Mouse (Mus musculus): ENCODE measurements around the gene Grik1. TPM values are rescaled to one million over a fixed set of nuclear protein-coding genes. Genes with fewer than 3 reads are reported as not detected.

Grik1 gene
- polyA plus RNA-seq, 1 experiment: 0.02 TPM

DNA sequence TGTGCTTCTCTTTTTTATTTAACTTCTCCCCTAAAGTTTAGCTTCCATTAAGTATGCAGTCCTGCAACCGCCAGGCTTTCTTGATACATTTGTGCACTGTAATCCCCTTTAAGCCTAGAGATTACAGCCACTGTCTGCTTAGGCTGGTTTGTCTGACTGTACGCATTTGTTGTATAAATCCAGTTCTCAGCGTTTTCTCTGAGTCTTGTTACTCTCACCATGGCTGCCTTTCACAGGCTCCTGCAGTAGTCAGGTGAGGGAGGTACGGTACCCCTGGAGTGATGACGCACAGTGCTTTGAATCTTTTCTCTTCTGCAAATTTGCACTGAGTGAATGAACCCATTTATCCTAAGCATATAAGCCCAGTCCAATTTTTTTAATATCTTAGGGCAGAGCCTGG lies 39.0 kb downstream of the Grik1 start:
- Histone ChIP-seq H3K27ac (ENCODE audit: insufficient read depth, low read length) (no peak overlapping the region), H3K27me3 (ENCODE audit: control insufficient read depth, insufficient read depth, low read length) (no peaks in the 10 kb centered on the region), H3K36me3 (ENCODE audit: control insufficient read depth, insufficient read depth, low read length) (no peaks in the 10 kb centered on the region), H3K4me3 (ENCODE audit: extremely low read depth, insufficient read depth, insufficient read length) (no peak overlapping the region), H3K4me1 (ENCODE audit: control insufficient read depth, insufficient read depth, insufficient read length) (no peaks in the 10 kb centered on the region)
- TF ChIP-seq POLR2A (IDR thresholded peaks at IDR 0.05; ENCODE audit: low read depth, low read length) (no peak), CTCF (IDR thresholded peaks at IDR 0.05; ENCODE audit: extremely low read depth, insufficient read depth, insufficient read length, insufficient replicate concordance) (no peak)
- WGBS: 87% methylated on average over 5 of the region's 5 CpGs
- no peak for DNase-seq (ENCODE audit: low read depth in 1 of 2, low spot score in 2 of 2)

DNA sequence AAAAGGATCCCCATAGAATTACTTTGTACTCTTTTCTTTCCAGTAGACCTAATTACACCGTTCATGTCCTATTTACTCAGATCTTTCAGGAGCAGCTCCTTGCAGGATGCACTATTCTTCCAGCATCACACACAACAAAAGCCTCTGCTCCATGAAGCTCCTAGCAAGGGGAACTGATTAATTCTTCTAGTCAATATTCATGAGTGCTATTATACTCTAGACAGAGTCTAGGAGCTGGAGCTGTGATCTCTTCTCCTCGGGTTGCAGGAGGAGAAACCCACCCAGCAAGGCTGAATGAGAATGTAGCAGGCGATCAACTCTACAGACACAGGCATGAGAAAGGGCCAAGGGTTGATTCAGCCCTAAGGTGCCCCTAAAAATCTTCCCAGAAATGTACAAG lies 40.2 kb downstream of the Grik1 start:
- Histone ChIP-seq H3K27ac (ENCODE audit: insufficient read depth, low read length) (no peak overlapping the region), H3K4me1 (ENCODE audit: control insufficient read depth, insufficient read depth, insufficient read length) (no peaks in the 10 kb centered on the region), H3K4me3 (ENCODE audit: extremely low read depth, insufficient read depth, insufficient read length) (no peak overlapping the region), H3K27me3 (ENCODE audit: control insufficient read depth, insufficient read depth, low read length) (no peaks in the 10 kb centered on the region), H3K36me3 (ENCODE audit: control insufficient read depth, insufficient read depth, low read length) (no peaks in the 10 kb centered on the region)
- WGBS: 76% methylated on average over 3 of the region's 3 CpGs
- no peak for DNase-seq (ENCODE audit: low read depth in 1 of 2, low spot score in 2 of 2)
- TF ChIP-seq POLR2A (IDR thresholded peaks at IDR 0.05; ENCODE audit: low read depth, low read length) (no peak), CTCF (IDR thresholded peaks at IDR 0.05; ENCODE audit: extremely low read depth, insufficient read depth, insufficient read length, insufficient replicate concordance) (no peak)

GRCm38 (mm10) chr16:88247586-88247985 lies 42.5 kb downstream of the Grik1 start:
- no peak overlapping the region for H3K27ac ChIP-seq (ENCODE audit: insufficient read depth, low read length)
- H3K27me3 ChIP-seq (ENCODE audit: control insufficient read depth, insufficient read depth, low read length): no peaks in the 10 kb centered on the region
- no peak overlapping the region for H3K4me3 ChIP-seq (ENCODE audit: extremely low read depth, insufficient read depth, insufficient read length)
- H3K36me3 ChIP-seq (ENCODE audit: control insufficient read depth, insufficient read depth, low read length): no peaks in the 10 kb centered on the region
- DNase-seq (ENCODE audit: low read depth in 1 of 2, low spot score in 2 of 2): no peak
- WGBS: 78% methylated on average over 3 of the region's 3 CpGs
- no peak for TF ChIP-seq CTCF (IDR thresholded peaks at IDR 0.05; ENCODE audit: extremely low read depth, insufficient read depth, insufficient read length, insufficient replicate concordance)
- no peak for TF ChIP-seq POLR2A (IDR thresholded peaks at IDR 0.05; ENCODE audit: low read depth, low read length)
- H3K4me1 ChIP-seq (ENCODE audit: control insufficient read depth, insufficient read depth, insufficient read length): no peaks in the 10 kb centered on the region

DNA sequence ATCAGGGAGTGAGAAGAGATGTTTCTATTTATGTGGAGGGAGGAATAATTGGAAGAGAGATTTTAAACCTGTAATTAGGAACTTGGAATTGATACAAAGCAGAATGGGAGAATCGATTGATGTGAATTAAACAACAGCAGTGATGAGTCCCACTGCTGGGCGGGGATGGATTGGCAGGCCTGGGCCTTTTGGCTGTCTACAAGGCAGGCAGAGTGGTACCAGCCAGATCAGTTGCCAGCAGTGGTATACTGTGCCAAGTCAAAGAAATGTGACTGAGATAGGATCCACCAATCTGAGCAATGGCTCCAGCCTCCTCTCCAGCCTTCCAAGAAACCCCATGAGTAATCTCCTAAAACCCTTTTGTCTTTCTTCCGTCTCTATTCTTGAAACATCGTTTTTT lies 45.4 kb downstream of the Grik1 start:
- WGBS: 85% methylated on average over 4 of the region's 4 CpGs
- Histone ChIP-seq H3K4me3 (ENCODE audit: extremely low read depth, insufficient read depth, insufficient read length) (no peak overlapping the region), H3K36me3 (ENCODE audit: control insufficient read depth, insufficient read depth, low read length) (no peaks in the 10 kb centered on the region), H3K27me3 (ENCODE audit: control insufficient read depth, insufficient read depth, low read length) (no peaks in the 10 kb centered on the region), H3K27ac (ENCODE audit: insufficient read depth, low read length) (no peak overlapping the region), H3K4me1 (ENCODE audit: control insufficient read depth, insufficient read depth, insufficient read length) (no peaks in the 10 kb centered on the region)
- no peak for DNase-seq (ENCODE audit: low read depth in 1 of 2, low spot score in 2 of 2)
- TF ChIP-seq POLR2A (IDR thresholded peaks at IDR 0.05; ENCODE audit: low read depth, low read length) (no peak), CTCF (IDR thresholded peaks at IDR 0.05; ENCODE audit: extremely low read depth, insufficient read depth, insufficient read length, insufficient replicate concordance) (no peak)

GRCm38 (mm10) chr16:88225616-88226015 lies 64.4 kb downstream of the Grik1 start:
- Histone ChIP-seq H3K4me1 (ENCODE audit: control insufficient read depth, insufficient read depth, insufficient read length) (no peaks in the 10 kb centered on the region), H3K4me3 (ENCODE audit: extremely low read depth, insufficient read depth, insufficient read length) (no peak overlapping the region), H3K27ac (ENCODE audit: insufficient read depth, low read length) (no peak overlapping the region), H3K27me3 (ENCODE audit: control insufficient read depth, insufficient read depth, low read length) (no peaks in the 10 kb centered on the region), H3K36me3 (ENCODE audit: control insufficient read depth, insufficient read depth, low read length) (no peaks in the 10 kb centered on the region)
- WGBS: 61% methylated on average over 16 of the region's 16 CpGs
- TF ChIP-seq POLR2A (IDR thresholded peaks at IDR 0.05; ENCODE audit: low read depth, low read length) (no peak), CTCF (IDR thresholded peaks at IDR 0.05; ENCODE audit: extremely low read depth, insufficient read depth, insufficient read length, insufficient replicate concordance) (no peak)
- DNase-seq (ENCODE audit: low read depth in 1 of 2, low spot score in 2 of 2): no peak

GRCm38 (mm10) chr16:88221932-88222331 lies 68.1 kb downstream of the Grik1 start:
- 70% methylated on average over 3 of the region's 3 CpGs for WGBS
- Histone ChIP-seq H3K4me3 (ENCODE audit: extremely low read depth, insufficient read depth, insufficient read length) (no peak overlapping the region), H3K27me3 (ENCODE audit: control insufficient read depth, insufficient read depth, low read length) (no peaks in the 10 kb centered on the region), H3K36me3 (ENCODE audit: control insufficient read depth, insufficient read depth, low read length) (no peaks in the 10 kb centered on the region), H3K27ac (ENCODE audit: insufficient read depth, low read length) (no peak overlapping the region), H3K4me1 (ENCODE audit: control insufficient read depth, insufficient read depth, insufficient read length) (no peaks in the 10 kb centered on the region)
- TF ChIP-seq CTCF (IDR thresholded peaks at IDR 0.05; ENCODE audit: extremely low read depth, insufficient read depth, insufficient read length, insufficient replicate concordance) (no peak), POLR2A (IDR thresholded peaks at IDR 0.05; ENCODE audit: low read depth, low read length) (no peak)
- DNase-seq (ENCODE audit: low read depth in 1 of 2, low spot score in 2 of 2): no peak

DNA sequence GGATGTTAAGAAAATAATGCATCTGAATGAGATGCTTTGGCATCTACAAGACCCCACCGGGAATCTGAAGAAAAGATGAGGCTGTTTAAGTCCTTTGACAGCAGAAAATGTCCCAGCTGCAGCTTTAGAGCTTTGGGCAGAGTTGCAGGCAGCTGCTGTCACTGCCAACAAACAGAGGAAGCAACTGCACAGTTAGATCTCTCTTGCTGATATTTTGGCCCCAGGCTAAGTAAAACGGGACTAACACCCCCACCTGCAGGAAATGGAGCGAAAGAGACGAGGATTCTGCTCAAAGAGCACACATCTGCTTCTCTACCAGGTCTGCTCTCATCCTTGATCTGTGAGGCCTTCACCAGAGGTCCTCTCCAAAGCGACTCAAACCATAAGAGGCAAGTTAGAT lies 77.5 kb downstream of the Grik1 start:
- H3K27ac ChIP-seq (ENCODE audit: insufficient read depth, low read length): no peak overlapping the region
- 34% methylated on average over 5 of the region's 5 CpGs for WGBS
- H3K4me3 ChIP-seq (ENCODE audit: extremely low read depth, insufficient read depth, insufficient read length): no peak overlapping the region
- no peak for DNase-seq (ENCODE audit: low read depth in 1 of 2, low spot score in 2 of 2)
- no peaks in the 10 kb centered on the region for H3K27me3 ChIP-seq (ENCODE audit: control insufficient read depth, insufficient read depth, low read length)
- no peaks in the 10 kb centered on the region for H3K36me3 ChIP-seq (ENCODE audit: control insufficient read depth, insufficient read depth, low read length)
- H3K4me1 ChIP-seq (ENCODE audit: control insufficient read depth, insufficient read depth, insufficient read length): no peaks in the 10 kb centered on the region
- TF ChIP-seq CTCF (IDR thresholded peaks at IDR 0.05; ENCODE audit: extremely low read depth, insufficient read depth, insufficient read length, insufficient replicate concordance): no peak
- TF ChIP-seq POLR2A (IDR thresholded peaks at IDR 0.05; ENCODE audit: low read depth, low read length): no peak
